Mouse (Mus musculus): ENCODE measurements around the gene Gvin1. TPM values are rescaled to one million over a fixed set of nuclear protein-coding genes. Genes with fewer than 3 reads are reported as not detected.
"Not testable (repeated sequence)": the region's sequence is repeated elsewhere in the genome, so short reads cannot be mapped to it uniquely, and the experiment has no call there.

The Gvin1 gene
- total and polyA plus RNA-seq, 2 experiments from 2014 or later = 1.1 to 3.5 TPM

GRCm38 (mm10) chr7:106141128-106141895, 73.8 kb downstream of the Gvin1 start:
- H3K27ac ChIP-seq (ENCODE audit: low read depth); H3K27me3 ChIP-seq (ENCODE audit: control insufficient read depth, insufficient read depth, low read length); H3K9me3 ChIP-seq (replicated peaks; ENCODE audit: control insufficient read depth, low read length); H3K4me1 ChIP-seq (ENCODE audit: control insufficient read depth, insufficient read depth); H3K36me3 ChIP-seq (replicated peaks; ENCODE audit: control insufficient read depth, insufficient read depth, low read length); H3K9ac ChIP-seq (replicated peaks; ENCODE audit: low read depth, low read length); H3K4me3 ChIP-seq (ENCODE audit: low read depth, low read length); ATAC-seq (ENCODE audit: insufficient read depth, low read depth); DNase-seq (ENCODE audit: low spot score); H3K4me2 ChIP-seq (ENCODE audit: low read depth, low read length): not testable (repeated sequence)
- WGBS = no CpG with 5 or more reads among the region's 1 CpGs

DNA sequence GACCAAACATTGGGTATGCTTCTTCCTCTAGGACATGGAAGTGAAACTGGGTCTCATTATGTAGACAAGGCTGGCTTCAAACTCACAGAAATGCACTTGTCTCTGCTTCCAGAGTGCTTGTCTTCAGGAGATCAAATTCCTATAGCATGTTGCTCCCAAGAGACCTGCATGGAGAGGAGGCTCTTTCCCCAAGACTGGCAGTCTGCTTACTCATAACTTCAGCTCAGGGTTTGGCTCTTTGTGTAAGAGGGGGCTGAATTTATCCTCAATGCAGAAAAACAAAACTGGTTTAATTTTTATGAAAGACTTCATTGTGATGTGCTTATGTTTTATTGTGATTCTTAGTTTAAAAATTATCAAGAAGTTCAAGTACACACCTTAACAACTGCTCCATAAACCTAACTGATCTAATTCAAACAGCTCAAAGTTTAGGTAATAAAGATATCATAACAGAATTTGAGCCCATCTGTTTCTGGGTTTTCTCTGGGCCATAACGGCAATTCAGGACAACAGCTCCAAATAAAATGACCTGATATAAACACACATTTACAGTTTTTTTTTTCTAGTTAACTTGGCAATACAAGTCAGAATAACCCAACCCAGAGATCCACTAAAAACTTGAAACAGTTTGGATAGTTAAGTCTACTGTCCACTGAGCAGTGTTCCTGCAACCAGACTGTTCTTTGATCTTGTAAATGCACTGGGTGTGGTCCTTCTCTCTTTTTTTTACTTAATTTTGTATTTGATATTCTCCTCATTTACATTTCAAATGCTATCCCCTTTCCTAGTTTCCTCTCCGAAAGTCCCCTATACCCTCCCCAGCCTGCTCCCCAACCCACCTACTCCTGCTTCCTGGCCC, 97.8 kb downstream of the Gvin1 start:
- WGBS = no CpG with 5 or more reads among the region's 2 CpGs
- DNase-seq (ENCODE audit: low spot score); H3K9me3 ChIP-seq (replicated peaks; ENCODE audit: control insufficient read depth, low read length); ATAC-seq (ENCODE audit: insufficient read depth, low read depth); H3K27ac ChIP-seq (ENCODE audit: low read depth); H3K36me3 ChIP-seq (replicated peaks; ENCODE audit: control insufficient read depth, insufficient read depth, low read length); H3K4me3 ChIP-seq (ENCODE audit: low read depth, low read length); H3K4me2 ChIP-seq (ENCODE audit: low read depth, low read length); H3K27me3 ChIP-seq (ENCODE audit: control insufficient read depth, insufficient read depth, low read length); H3K9ac ChIP-seq (replicated peaks; ENCODE audit: low read depth, low read length); H3K4me1 ChIP-seq (ENCODE audit: control insufficient read depth, insufficient read depth): not testable (repeated sequence)

Measured in heart, postnatal 0 days (tissue).